Mouse (Mus musculus) MEL (cell line): ENCODE results near the gene Mnt. TPM values are rescaled to one million over a fixed set of nuclear protein-coding genes. Genes with fewer than 3 reads are reported as not detected.

ENCODE experiments used
- DNase-seq: peaks from one replicate; pipeline ENCODE4 v3.0.0; 2011; ENCODE audit warnings: low read depth, low spot score
- H3K27ac ChIP-seq: 2 replicates; pipeline ENCODE4 v1.5.1; 2012; ENCODE audit warnings: low read depth, mild to moderate bottlenecking, control low read depth, low read length, moderate library complexity; ENCODE audit not compliant: control insufficient read depth
- H3K27me3 ChIP-seq, 2 experiments: fragments of 150-350 bp in 1 of 2; sonication (generic) in 1 of 2; 2 replicates each; pipeline ENCODE4 v1.6.1; 2012; ENCODE audit warnings: low read length in 2 of 2, mild to moderate bottlenecking in 2 of 2, improper control_type of control experiment in 1 of 2, moderate library complexity in 1 of 2; ENCODE audit not compliant: insufficient read depth in 2 of 2, control insufficient read depth in 1 of 2
- H3K36me3 ChIP-seq, 2 experiments: 2 replicates each; pipeline ENCODE4 v1.6.1; 2012 to 2014; ENCODE audit warnings: low read length in 2 of 2, improper control_type of control experiment in 1 of 2, inconsistent platforms in 1 of 2, mild to moderate bottlenecking in 1 of 2; ENCODE audit not compliant: insufficient read depth in 2 of 2, control insufficient read depth in 1 of 2
- H3K4me1 ChIP-seq, 2 experiments: fragments of 150-350 bp in 1 of 2; sonication (generic) in 1 of 2; 2 replicates each; pipeline ENCODE4 v1.6.1; 2012; ENCODE audit warnings: low read length in 2 of 2, improper control_type of control experiment in 1 of 2, mild to moderate bottlenecking in 1 of 2; ENCODE audit not compliant: insufficient read depth in 2 of 2, control insufficient read depth in 1 of 2
- H3K4me3 ChIP-seq, 2 experiments: fragments of 150-350 bp in 1 of 2; sonication (generic) in 1 of 2; 2 replicates each; pipeline ENCODE4 v1.5.1; 2012; ENCODE audit warnings: low read depth in 2 of 2, low read length in 2 of 2, mild to moderate bottlenecking in 2 of 2, moderate library complexity in 2 of 2, control low read depth in 1 of 2, improper control_type of control experiment in 1 of 2; ENCODE audit not compliant: control insufficient read depth in 1 of 2, insufficient read depth in 1 of 2
- H3K79me2 ChIP-seq: 2 replicates; pipeline ENCODE4 v1.6.1; 2012; ENCODE audit warnings: mild to moderate bottlenecking, low read length, moderate library complexity; ENCODE audit not compliant: control insufficient read depth, poor library complexity, insufficient read depth
- H3K9ac ChIP-seq: 2 replicates; pipeline ENCODE4 v1.6.1; 2012; ENCODE audit warnings: low read depth, mild to moderate bottlenecking, control low read depth, low read length, moderate library complexity; ENCODE audit not compliant: control insufficient read depth, poor library complexity, severe bottlenecking
- H3K9me3 ChIP-seq: fragments of 150-350 bp; sonication (generic); replicated peaks from 2 replicates; pipeline ENCODE4 v1.6.1; 2012; ENCODE audit warnings: mild to moderate bottlenecking, low read length, improper control_type of control experiment, moderate library complexity; ENCODE audit not compliant: insufficient read depth
- BHLHE40 ChIP-seq: IDR thresholded peaks from 2 replicates; pipeline ENCODE4 v1.6.1; 2012; ENCODE audit warnings: low read depth, mild to moderate bottlenecking, inconsistent platforms, low read length, improper control_type of control experiment, borderline replicate concordance
- CTCF ChIP-seq, 3 experiments: IDR thresholded peaks in 2 of 3; conservative IDR thresholded peaks in 1 of 3; 2 replicates each; pipeline ENCODE4 v1.5.1; 2011 to 2012; ENCODE audit warnings: low read length in 3 of 3, low read depth in 2 of 3, mild to moderate bottlenecking in 2 of 3, improper control_type of control experiment in 1 of 3, inconsistent platforms in 1 of 3, mixed read lengths in 1 of 3, moderate library complexity in 1 of 3; ENCODE audit not compliant: control insufficient read depth in 1 of 3, insufficient read depth in 1 of 3, poor library complexity in 1 of 3, severe bottlenecking in 1 of 3
- E2F4 ChIP-seq: IDR thresholded peaks from 2 replicates; pipeline ENCODE4 v1.6.1; 2011; ENCODE audit warnings: low read depth, low read length, improper control_type of control experiment, borderline replicate concordance
- ELF1 ChIP-seq: IDR thresholded peaks from 2 replicates; pipeline ENCODE4 v1.6.1; 2014; ENCODE audit warnings: low read depth, mild to moderate bottlenecking, inconsistent platforms, low read length, improper control_type of control experiment, moderate library complexity
- EP300 ChIP-seq, 2 experiments: IDR thresholded peaks; 2 replicates each; pipeline ENCODE4 v1.6.1; 2011; ENCODE audit warnings: improper control_type of control experiment in 2 of 2, low read length in 2 of 2, low read depth in 1 of 2, mild to moderate bottlenecking in 1 of 2
- ETS1 ChIP-seq: IDR thresholded peaks from 2 replicates; pipeline ENCODE4 v1.6.1; 2012; ENCODE audit warnings: low read depth, mild to moderate bottlenecking, inconsistent platforms, low read length, improper control_type of control experiment, moderate library complexity
- GATA1 ChIP-seq: IDR thresholded peaks from 2 replicates; pipeline ENCODE4 v1.6.1; 2011; ENCODE audit warnings: low read depth, low read length, improper control_type of control experiment
- MAFK ChIP-seq: IDR thresholded peaks from 2 replicates; pipeline ENCODE4 v1.6.1; 2011; ENCODE audit warnings: low read depth, mild to moderate bottlenecking, low read length, improper control_type of control experiment, borderline replicate concordance
- MAZ ChIP-seq: IDR thresholded peaks from 2 replicates; pipeline ENCODE4 v1.6.1; 2012; ENCODE audit warnings: low read depth, mild to moderate bottlenecking, inconsistent platforms, low read length, improper control_type of control experiment
- MYC ChIP-seq: IDR thresholded peaks from 2 replicates; pipeline ENCODE4 v1.6.1; 2011; ENCODE audit warnings: low read depth, mild to moderate bottlenecking, low read length, improper control_type of control experiment, moderate library complexity
- NELFE ChIP-seq: IDR thresholded peaks from 2 replicates; pipeline ENCODE4 v1.6.1; 2011; ENCODE audit warnings: low read depth, low read length, improper control_type of control experiment
- POLR2AphosphoS5 ChIP-seq: IDR thresholded peaks from 2 replicates; pipeline ENCODE4 v1.6.1; 2012; ENCODE audit warnings: low read depth, borderline replicate concordance, mild to moderate bottlenecking, inconsistent platforms, low read length, moderate library complexity, mixed read lengths
- RAD21 ChIP-seq: IDR thresholded peaks from 2 replicates; pipeline ENCODE4 v1.6.1; 2011; ENCODE audit warnings: mild to moderate bottlenecking, low read depth, low read length, improper control_type of control experiment
- SIN3A ChIP-seq: IDR thresholded peaks from 2 replicates; pipeline ENCODE4 v1.6.1; 2012; ENCODE audit warnings: low read length, improper control_type of control experiment, inconsistent platforms
- TBP ChIP-seq: IDR thresholded peaks from 2 replicates; pipeline ENCODE4 v1.8.0; 2011; ENCODE audit warnings: low read depth, low read length, improper control_type of control experiment
- UBTF ChIP-seq: IDR thresholded peaks from 2 replicates; pipeline ENCODE4 v1.6.1; 2012; ENCODE audit warnings: low read depth, mild to moderate bottlenecking, inconsistent platforms, low read length, improper control_type of control experiment, moderate library complexity, borderline replicate concordance; ENCODE audit not compliant: insufficient read depth
- USF2 ChIP-seq, 2 experiments: IDR thresholded peaks; 2 replicates each; pipeline ENCODE4 v1.6.1; 2011 to 2012; ENCODE audit warnings: improper control_type of control experiment in 2 of 2, low read length in 2 of 2, borderline replicate concordance in 1 of 2, inconsistent platforms in 1 of 2, low read depth in 1 of 2, mild to moderate bottlenecking in 1 of 2; ENCODE audit not compliant: insufficient read depth in 1 of 2
- ZC3H11A ChIP-seq: IDR thresholded peaks from 2 replicates; pipeline ENCODE4 v1.6.1; 2012; ENCODE audit warnings: low read depth, mild to moderate bottlenecking, inconsistent platforms, low read length, improper control_type of control experiment
- ZKSCAN1 ChIP-seq: IDR thresholded peaks from 2 replicates; pipeline ENCODE4 v1.6.1; 2012; ENCODE audit warnings: low read depth, mild to moderate bottlenecking, inconsistent platforms, low read length, improper control_type of control experiment, moderate library complexity
- ZMIZ1 ChIP-seq: IDR thresholded peaks from 2 replicates; pipeline ENCODE4 v1.6.1; 2012; ENCODE audit warnings: low read depth, mild to moderate bottlenecking, inconsistent platforms, low read length, improper control_type of control experiment, moderate library complexity
- polyA plus RNA-seq, 2 experiments: library from polyadenylated mRNA; stranded (reverse) in 1 of 2; unstranded in 1 of 2; fragments of >175 nt in 1 of 2; fragments of >200 nt in 1 of 2; gene quantifications; 2 replicates each; pipeline versions ENCODE4 v1.2.1 to v1.2.4; 2012; ENCODE audit warnings: low replicate concordance in 2 of 2, low read depth in 1 of 2; ENCODE audit not compliant: insufficient read length in 2 of 2, insufficient read depth in 1 of 2, missing spikeins in 1 of 2
- total RNA-seq: library from RNA; depleted of rRNA; stranded (reverse); fragments of 300-350 nt; gene quantifications from 2 replicates; pipeline ENCODE4 v1.2.3, GENCODE M21; 2012

The Mnt gene
- total and polyA plus RNA-seq, 3 experiments: 5.8 to 37.3 TPM; not detected in 1

- TF ChIP-seq ETS1 (no peak), RAD21 (no peak), MAZ (no peak), POLR2AphosphoS5 (no peak), MYC (no peak), E2F4 (no peak)
- Histone ChIP-seq H3K36me3 (peaks cover 20 to 34% of the 10 kb centered on the region in 2 experiments), H3K4me1 (peaks cover 0 to 6% of the 10 kb centered on the region in 2 experiments; a peak in 2 of 4 replicates), H3K9ac (no peak overlapping the region), H3K79me2 (peaks cover 2% of the 10 kb centered on the region; the same call in 1 of the 2 replicates), H3K9me3 (no peaks in the 10 kb centered on the region), H3K27me3 (no peaks in the 10 kb centered on the region), H3K27ac (no peak overlapping the region), H3K4me3 (no peak overlapping the region)
- no peak for DNase-seq
Measured at GRCm38 (mm10) chr11:74811538-74811937, 19.2 kb upstream of the Mnt start.

- TF ChIP-seq UBTF: no peak
- TF ChIP-seq ZKSCAN1: no peak
- no peak for TF ChIP-seq ZMIZ1
- peak; percentile 9 for TF ChIP-seq RAD21
- TF ChIP-seq CTCF (IDR thresholded peaks at IDR 0.05 in 2 of 3, conservative IDR thresholded peaks at IDR 0.05 in 1 of 3; ENCODE audit: control insufficient read depth in 1 of 3, insufficient read depth in 1 of 3, low read depth in 2 of 3, low read length in 3 of 3, poor library complexity in 1 of 3, severe bottlenecking in 1 of 3): peak in 1 of 3 experiments; percentile 16; a peak in 1 of 6 replicates
- TF ChIP-seq TBP: no peak
- no peak for TF ChIP-seq ELF1
- no peak for TF ChIP-seq NELFE
- TF ChIP-seq USF2 (IDR thresholded peaks at IDR 0.05; ENCODE audit: borderline replicate concordance in 1 of 2, insufficient read depth in 1 of 2, low read depth in 1 of 2, low read length in 2 of 2): no peak
- TF ChIP-seq EP300 (IDR thresholded peaks at IDR 0.05; ENCODE audit: low read depth in 1 of 2, low read length in 2 of 2): no peak
- TF ChIP-seq SIN3A: no peak
- no peak for TF ChIP-seq ZC3H11A
- no peak for TF ChIP-seq MAFK
- TF ChIP-seq GATA1: no peak
- no peak for TF ChIP-seq BHLHE40
- H3K4me3 ChIP-seq: no peak overlapping the region
- H3K79me2 ChIP-seq: peaks cover 2% of the 10 kb centered on the region; the same call in 1 of the 2 replicates
- no peaks in the 10 kb centered on the region for H3K27me3 ChIP-seq
- peaks cover 0 to 23% of the 10 kb centered on the region in 2 experiments; a peak in 3 of 4 replicates for H3K36me3 ChIP-seq
- H3K27ac ChIP-seq: no peak overlapping the region
- H3K9ac ChIP-seq: no peak overlapping the region
- DNase-seq: no peak
- no peaks in the 10 kb centered on the region for H3K9me3 ChIP-seq
- H3K4me1 ChIP-seq: no peaks in the 10 kb centered on the region
Measured at GRCm38 (mm10) chr11:74815795-74816194, 14.9 kb upstream of the Mnt start.
